Mouse (Mus musculus) urinary bladder, postnatal 4 days (tissue): ENCODE measurements around the gene Plcb4.
"Not testable (repeated sequence)": the region's sequence is repeated elsewhere in the genome, so short reads cannot be mapped to it uniquely, and the experiment has no call there.

Source experiments
- DNase-seq, 2 experiments: peaks; one replicate each; pipeline ENCODE4 v3.0.0; 2021 to 2022; ENCODE audit warnings: low spot score in 2 of 2

Gene Plcb4

DNA sequence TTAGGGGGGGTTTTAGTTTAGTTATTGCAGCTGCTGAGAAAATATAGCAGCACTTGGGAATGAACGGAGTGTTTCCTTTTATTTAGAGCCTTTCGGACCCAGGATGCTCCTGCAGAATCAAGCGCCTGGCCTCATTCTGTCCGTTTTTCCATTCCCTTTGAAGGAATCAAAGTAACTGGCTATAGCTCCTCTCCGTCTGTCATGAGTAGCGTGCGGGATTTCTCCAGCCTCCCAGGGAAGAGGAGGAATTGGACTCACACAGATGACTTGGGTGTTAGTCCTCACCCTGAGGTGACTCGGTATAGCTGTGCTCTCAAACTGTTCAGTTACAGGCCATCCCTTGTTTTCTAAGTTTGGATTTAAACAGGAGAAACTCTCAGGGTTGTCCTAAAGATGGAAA, 14.8 kb downstream of the Plcb4 start:
- no peak for DNase-seq

DNA sequence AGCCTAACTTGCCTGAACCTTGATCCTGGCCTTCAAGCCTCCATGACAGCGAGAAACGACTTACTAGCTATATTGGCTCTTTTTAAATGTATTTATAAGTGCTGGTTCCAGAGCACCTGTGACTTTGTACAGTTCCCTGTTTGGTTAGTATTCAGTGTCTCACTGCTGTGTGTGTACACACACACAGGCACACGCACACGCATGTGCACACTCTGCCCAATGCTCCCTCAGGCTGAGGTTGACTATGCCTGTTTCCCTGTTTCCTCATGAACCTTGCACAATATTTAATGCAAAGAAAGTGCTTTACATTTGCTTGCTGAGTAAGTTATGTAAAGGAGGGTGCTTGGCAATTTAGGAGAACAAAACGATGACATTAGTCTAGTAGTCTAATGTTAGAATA, 16.5 kb downstream of the Plcb4 start:
- no peak for DNase-seq

DNA sequence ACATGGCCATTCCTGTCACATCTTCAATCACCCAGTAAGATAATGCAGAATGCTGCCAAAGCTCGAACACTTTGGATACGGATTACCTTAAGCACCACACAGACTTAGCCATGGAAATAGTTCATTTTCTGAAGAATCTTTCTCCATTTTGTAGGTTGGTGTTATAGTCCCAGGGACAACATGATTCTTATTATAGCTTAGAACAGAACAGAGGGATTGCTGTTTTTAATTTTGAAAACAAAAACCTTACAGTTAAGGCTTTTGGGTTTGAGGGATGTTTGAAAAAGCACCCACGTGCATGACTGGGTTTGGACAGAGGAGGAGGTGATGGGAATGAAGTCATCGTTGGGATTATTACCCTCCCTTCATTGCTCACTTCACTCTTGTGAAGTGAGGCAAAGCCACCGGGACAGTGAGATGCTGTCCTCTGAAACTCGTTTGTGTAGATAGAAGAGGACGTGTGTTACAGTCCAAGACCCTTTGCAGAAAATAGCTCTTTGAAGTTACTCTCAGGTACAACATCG, 18.2 kb downstream of the Plcb4 start:
- DNase-seq: no peak

DNA sequence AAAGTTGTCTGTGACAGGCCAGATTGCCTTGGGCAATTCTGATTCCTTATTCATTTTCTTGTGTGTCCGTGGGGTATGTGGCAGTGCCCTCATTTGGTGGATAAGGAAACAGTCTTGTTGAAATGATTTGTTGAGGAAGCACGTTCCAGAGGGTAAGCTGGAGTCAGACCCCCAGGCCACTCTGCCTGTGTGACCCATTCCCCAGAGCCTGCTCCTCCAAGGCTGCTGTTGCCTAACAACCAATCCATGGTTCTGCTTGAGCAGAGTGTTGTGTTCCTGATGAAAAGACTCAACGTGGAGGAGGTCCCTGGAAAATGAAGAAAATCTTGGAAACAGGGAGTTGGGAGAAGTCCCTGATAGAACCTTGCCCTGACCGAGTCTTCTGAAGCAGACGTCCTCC, 18.8 kb downstream of the Plcb4 start:
- no peak for DNase-seq

DNA sequence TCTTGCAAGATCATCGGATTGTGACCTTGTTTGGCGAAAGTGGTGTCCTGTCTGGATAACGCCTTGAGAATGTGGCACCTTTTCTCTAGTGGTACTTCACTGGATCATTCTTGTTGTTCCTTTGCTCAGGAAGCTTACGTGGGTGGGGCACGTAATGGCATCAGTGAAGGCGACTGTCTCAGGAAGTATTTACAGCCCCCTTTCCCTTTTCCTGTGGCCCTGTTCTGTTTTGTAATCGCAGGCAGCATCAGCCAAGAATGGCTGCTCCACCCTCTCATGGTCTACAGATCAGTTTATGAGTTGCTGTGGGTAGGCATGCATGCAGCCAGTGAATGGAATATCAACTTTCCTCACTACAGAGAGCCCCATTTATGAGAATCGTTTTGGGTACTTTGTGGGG, 21.2 kb downstream of the Plcb4 start:
- no peak for DNase-seq

DNA sequence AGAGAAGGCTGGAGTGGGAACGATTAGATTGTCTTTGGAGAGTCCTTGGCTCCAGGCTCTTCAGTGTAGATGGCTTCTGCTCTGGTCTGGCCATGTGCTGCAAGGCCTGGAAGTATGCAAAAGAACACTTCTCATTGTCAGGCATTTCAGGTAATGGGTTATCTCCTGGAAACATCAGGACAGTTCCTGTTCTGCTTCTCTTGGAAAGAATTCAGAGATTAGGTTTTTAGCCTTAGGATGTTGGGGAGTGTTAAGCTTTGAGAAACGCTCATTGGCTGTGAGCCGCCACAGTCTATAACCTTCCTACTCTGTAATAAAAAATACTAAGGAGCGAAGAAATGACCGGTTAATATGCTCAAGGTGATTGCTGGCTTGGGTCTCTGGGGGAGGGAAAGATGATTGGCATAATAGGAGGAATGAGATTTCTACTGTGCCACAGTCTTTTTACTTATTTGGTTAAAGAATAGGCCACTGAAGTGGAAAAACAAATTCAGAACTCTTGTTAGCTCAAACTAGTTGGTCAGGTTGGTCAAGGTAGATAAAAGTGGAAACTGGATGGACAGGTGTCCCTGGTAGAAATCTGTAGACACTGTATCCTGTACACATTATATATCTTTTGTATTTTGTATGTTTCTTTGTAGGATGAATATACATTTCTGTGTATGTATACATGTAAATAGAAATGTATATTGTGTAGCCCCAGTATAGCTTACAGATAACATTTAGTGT, 21.8 kb downstream of the Plcb4 start:
- no peak for DNase-seq

DNA sequence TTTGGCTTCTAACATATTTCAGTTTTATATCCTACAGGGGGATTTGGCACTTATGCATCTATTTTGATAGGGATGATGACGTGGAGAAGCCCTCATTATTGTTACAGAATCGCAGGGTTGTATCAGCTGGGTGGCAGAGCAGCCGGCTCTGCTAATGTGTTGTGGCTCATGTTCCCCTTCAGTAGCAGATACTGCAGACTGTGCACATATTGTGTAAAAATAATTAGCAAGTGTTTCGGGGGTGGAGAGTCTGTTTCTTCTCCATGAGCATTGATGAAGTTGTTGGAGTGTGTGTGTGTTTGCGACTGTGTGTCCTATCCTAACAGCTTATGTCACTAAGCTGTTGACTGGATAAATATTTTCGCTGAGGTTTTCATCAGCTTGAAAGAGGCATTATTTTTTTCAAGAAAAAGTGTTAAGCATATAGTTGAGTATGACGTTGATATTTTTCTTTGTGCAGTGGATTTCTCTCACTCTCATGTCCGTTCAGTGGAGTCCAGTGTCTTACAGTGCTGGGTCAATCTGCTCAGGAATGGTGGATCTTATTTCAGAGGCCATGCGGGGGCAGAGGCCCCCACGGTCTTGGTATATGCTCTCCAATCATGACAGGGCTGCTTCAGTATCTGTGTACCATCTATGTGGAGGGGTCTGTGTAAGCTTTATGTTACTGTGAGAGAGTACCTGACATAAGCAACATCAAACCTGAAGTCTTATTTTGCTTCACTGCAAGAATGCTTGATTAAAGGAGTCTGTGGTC, 25.1 kb downstream of the Plcb4 start:
- DNase-seq: no peak

DNA sequence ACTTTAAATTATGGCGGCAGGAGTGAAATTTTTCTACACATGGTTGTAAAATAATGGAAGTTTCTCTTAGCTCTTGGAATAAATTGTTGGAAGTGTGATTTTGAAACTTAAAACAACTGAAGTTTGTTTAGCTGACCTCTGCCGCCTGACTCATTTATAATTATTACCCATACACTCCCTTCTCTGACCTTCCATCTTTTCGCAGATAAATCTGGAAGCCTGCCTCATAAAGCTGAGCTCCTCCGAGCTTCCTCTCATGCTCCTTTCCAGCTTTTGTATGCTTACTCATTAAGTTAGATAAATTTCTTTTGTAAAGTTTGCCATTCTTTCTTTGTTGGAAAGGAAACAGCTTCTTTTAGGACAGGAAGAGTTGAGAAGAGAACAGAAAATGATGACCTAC, 27.9 kb downstream of the Plcb4 start:
- no peak for DNase-seq

DNA sequence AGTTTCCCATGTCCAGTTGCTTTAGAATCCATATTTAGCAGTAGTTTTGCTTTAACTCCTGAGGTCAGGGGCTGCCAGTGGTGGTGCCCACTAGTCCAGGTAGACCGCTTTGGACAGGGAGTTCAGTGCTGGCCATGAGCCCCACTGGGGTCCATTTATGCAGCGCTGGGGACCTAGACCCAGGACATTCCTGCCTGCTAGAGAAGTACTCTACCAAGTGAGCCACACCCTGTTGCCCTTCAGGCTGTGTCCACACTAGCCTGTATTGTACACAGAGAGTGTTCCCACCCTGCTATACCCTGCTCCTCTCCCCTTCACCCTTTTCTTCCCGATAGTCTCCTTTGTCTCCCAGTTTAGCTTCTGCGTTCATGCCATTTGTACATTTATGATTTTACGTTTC, 28.8 kb downstream of the Plcb4 start:
- no peak for DNase-seq

DNA sequence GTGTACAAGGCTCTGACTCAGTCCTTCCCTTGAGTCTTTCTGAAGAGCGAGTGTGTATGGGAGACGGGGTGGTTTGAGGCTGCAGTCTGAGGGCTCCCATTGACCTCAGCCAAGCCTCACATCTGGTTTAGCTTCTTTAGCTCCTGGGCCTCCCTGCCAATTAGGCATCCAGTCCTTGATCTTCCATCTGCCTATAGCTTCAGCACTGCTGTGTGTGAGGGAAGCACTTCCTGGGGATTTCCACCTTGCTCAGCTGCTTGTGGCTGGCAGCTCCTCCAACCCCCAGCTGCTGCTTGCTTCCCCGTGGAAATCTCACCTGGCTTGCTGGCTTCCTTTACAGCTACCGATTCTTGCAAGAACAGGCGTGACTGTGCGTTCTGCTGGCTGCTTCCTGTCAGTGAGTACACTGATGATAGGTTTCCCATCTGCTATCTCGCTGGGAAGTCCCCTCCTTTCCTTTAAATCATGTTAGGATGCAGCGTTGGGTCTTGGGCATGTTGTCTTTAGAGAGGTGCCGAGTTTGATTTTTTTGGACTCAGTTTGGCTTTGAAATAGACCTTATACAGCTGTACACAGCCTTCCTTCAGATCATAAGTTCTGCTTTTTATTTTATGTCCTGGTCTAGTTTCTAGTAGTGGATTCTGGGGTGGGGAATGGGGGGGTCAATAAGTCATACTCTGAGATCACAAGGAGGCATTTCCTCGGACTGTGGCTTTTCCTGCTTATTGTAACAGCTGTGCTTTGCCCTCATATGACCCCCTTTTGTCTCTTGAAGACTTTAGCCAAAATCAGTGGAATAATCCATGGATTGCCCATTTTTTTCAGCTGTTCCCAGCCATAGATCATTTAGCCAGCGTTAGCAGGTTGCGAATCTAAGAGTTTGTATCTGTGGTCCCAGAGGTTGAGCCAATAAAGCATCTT, 34.0 kb downstream of the Plcb4 start:
- no peak for DNase-seq

DNA sequence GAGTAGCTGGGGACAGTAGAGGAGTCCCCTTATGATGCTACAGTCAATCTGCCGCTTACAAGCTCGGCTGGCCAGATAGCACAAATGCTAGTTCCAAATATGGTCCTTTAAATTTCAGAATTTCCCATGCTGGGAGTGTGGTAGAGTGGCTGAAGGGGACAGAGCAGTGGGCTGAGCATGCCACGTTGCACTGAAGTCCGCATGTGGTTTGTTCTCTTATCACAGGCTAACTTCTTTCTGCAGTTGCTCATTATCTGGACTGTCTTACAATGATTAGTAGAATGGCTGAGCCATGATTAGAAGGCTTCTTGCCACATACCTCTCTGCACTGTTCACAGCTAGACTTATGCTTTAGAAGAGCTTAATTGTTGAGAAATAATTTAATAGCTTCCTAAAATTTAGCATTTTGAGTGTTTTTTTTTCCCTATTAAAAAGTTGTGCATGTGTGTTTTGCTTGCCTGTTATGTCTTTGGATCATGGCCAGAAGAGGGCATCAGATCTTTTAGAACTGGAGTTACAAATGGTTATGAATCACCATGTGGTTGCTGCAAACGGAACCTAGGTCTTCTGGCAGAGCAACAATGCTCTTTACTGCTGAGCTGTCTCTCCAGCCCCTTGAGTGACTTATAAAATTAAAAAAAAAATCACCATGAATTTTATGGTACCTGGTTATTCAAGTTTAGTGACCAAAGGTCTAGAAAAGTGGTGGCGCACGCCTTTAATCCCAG, 42.0 kb downstream of the Plcb4 start:
- DNase-seq: no peak

DNA sequence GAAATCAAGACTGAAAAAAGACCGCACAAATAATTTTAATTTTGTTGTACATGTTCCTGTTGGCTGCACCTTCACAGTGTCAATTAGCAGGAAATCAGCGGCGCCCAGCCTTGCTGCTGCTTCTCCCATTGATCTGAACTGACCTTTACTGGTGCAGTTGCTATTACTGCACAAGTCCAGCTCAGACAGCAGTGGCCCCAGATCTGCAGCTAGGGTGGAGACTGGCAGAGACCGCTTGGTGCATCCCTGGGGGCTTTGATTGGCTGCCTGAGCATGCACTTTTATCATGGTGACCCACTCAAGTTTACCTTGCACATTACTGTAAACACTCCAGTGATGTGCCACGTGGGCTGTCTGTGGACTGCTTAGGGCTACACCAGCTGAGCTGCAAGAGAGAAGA, 45.9 kb downstream of the Plcb4 start:
- no peak for DNase-seq

DNA sequence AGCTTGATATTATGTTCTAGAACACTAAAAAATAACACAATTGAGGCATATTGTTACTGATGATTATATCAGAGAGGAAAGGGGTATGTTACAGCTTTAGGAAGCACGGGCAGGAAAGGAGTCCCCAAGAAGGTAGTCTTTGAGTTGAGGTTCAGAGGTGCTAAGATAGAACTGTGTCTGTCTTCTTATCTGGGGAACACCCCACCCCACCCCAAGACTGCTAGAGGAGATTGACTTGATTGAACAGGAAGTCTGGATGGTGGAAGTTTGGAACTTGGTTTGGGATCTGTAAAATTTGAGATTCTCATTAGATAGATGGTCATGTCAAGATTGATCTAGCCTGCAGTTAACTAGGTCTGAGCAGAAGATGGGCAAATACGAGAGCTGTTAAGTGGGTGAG, 48.5 kb downstream of the Plcb4 start:
- DNase-seq: no peak

DNA sequence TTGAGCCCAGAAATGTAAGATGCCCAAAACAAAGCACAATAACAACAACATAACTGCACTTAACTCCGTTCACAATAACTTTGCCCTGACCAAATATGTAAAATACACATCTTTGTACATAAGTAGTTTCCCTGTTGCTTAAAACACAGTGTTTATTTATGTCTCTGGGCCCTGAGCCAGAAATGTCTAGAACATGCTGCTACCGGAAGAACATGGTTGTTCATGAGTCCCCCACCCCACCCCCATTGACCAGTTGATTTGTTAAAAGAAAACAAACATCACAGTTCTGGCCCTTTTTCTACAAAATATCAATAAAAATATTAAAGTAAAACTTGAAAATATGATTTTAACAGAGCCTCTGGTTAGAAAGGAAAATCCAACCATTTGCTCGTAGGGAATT, 49.6 kb downstream of the Plcb4 start:
- DNase-seq: peak in 1 of 2 experiments; percentile 4

DNA sequence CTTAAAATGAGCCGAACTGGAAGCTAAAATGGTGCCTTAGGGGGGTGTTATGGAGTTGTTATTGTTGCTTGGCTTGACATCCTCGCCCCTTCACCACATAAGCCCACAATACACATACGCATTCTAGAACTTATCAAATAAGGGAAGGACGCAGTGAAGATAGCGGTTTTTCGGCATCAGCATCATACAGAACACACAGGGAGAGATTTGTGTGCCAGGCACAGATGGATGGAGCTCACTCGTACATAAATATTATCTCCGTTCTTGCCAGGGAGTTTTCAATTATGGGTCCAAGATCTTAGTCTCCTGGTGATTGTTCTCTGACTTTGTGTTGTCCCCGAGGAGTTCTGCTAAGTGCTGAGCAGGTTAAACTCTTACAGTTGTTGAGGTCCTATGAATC, 50.0 kb downstream of the Plcb4 start:
- DNase-seq: no peak

DNA sequence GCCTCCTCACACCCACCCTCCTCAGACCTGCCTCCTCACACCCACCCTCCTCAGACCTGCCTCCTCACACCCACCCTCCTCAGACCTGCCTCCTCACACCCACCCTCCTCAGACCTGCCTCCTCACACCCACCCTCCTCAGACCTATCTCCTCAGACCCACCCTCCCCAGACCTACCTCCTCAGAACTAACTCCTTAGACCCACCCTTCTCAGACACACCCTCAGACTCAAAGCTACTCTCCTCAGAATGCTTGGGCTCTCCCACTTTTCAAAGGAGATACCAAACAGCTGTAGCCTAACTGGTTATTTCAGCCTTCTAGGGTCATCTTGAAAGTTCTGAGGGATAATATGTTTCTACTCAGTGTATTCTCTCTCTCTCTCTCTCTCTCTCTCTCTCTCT, 50.9 kb downstream of the Plcb4 start:
- not testable (repeated sequence) for DNase-seq

DNA sequence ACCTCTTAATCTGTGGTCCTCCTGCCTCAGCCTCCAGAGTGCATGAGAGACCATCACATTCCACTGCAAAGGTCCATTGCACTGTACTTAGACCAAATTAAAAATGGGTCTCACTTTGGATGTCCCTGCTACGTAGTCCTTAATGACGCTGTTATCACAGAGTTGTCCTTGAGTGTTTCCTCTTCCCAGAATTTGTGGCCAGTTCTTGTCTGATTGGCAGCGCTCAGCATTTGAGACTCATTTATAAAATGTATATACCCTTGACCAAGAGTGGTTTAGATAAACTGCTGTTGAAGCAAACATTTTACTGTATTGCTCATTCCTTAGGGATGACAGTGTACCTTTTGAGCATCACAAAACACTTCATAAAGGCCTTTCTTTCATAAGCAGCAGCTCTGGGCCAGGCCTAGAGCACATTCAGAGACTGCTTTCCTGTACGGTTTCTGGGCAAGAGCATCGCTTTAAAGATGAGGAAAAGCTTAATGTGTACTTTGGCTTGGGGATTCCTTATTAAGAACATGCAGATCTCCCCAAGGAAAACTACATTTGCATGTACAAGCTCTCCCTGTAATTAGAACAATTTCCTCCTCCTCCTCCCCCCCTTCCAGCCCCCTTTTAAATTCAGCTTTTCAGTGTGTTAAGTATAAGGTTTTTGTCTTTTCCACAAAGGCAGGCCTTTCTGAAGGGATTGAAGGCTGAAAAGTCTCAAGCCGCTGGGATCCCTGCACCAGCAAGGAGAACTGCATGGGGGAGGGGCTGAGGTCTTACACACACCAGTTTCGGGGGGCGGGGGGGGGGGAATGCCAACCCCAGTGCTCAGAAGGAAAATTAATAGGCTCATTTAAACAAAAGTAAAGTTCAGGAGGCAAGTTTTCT, 52.5 kb downstream of the Plcb4 start:
- no peak for DNase-seq

DNA sequence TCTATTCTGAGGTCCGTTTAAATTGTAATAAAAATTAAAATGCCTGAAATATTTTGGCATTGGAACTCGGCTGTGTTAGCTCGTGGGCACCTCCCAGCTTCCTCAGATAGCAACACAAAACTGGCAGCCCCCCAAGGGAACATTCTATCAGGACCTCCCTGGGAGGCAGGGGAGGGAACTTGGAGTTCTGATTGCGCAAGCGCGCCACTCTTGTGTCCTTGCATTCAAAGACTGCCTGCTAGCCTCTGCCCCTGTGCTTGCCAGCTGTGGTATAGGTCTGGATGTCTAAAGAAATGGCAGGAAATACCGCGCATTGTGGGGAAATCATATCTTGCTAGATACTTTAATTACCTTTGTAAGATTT, 53.1 kb downstream of the Plcb4 start:
- peak; percentile 69 to 79 for DNase-seq

DNA sequence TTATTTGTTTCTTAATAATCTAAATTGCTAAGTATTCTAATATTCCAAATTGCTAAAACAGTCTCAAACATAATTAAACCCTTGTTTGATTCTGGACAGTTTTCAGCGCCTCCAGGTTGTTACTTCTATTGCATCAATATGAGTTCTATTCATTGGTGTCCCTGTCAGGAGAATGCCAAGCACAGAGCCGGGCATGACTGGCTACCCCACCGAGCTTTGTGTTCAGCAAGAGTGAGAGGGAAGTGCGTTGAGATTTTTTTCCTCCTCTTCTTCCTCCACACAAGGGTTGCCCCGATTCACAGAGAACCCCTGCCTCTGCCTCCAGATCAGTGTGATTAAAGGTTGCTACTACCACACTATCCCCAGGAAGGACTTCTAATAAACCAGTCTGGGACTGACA, 53.5 kb downstream of the Plcb4 start:
- DNase-seq: no peak

DNA sequence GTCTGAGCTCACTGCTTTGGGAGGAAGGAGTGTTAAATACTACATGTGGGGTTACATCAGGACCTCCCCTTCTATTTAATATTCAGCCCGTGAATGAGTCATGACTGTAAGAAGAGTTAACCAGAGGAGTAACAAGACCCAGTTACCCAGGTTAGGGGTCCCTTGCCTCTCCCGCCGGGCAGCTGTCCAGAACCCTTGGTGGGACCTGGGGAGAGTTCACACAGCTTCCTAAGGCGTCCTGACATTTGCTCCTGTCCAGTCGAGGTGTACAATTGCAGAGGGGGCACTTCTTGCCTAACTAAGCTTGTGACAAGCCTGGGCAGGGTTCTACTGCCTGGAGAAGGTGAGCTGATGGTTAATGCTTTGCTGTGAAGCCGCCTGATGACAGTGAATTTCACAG, 54.1 kb downstream of the Plcb4 start:
- DNase-seq: no peak

DNA sequence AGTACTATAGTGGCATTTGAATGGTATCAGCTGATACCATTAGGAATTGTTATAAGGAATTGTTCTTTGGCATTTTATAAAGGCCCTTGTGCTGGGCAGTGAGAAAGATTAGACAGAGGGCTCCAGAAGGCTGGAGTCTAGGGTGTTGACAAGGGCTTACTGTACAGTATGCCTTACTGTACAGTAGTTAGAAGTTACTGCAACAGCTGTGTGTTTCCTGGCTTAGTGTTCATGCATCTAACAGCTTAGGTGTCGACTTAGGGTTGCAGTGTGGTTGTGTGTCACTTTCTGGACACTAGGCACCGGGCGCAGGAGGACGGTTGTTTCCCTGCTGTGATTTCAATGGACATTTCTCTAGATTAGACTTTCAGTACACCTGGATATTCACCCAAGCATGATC, 57.4 kb downstream of the Plcb4 start:
- DNase-seq: no peak
